Comparison of ENCODE assay signal across 8 mouse cellular contexts in the genomic region with DNA sequence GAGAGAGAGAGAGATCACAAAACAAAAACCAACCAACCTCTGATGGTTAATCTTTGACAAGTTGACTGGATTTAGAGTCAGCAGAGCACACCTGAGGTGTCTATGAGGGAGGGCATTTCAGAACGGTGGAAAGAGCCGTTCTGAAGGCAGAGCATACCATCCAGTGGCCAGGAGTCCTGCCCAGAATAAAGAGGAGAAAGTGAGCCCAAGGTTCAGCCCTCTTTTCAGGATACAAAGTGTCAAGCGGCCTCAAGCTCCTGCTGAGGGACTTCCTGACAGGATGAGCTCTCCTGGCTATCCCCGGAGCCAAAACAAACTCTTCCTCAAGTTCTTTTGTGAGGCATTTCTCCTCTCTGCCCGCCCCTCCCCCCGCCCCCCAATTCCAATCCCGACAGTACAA. TPM values are rescaled to one million over a fixed set of nuclear protein-coding genes. Genes with fewer than 3 reads are reported as not detected.
DNase-seq lines count a peak whose midpoint lies in the region; ATAC-seq and TF ChIP-seq lines count a peak whose summit lies in the region.

No protein-coding gene starts in this region.

- peak; percentile 66; the same call in 1 of the 2 replicates for ATAC-seq in lung, embryonic 14.5 days (ENCODE audit: insufficient read depth)
- no peak for ATAC-seq in forebrain, embryonic 12.5 days (ENCODE audit: low FRiP score)
- no peak for ATAC-seq in limb, embryonic 11.5 days (ENCODE audit: insufficient number of reproducible peaks, low FRiP score, low TSS enrichment, low read depth)
- ATAC-seq in stomach, embryonic 14.5 days (ENCODE audit: insufficient number of reproducible peaks, insufficient read depth, low FRiP score, low read depth) = no peak
- ATAC-seq in granulocyte monocyte progenitor cell, adult 5-6 weeks (replicated peaks; ENCODE audit: poor library complexity, severe bottlenecking) = no peak

- no peak overlapping the region for H3K9ac ChIP-seq in lung, embryonic 14.5 days
- peak overlapping the region; percentile 33; the same call in 1 of the 2 replicates for H3K9ac ChIP-seq in forebrain, embryonic 12.5 days
- no peak overlapping the region for H3K9ac ChIP-seq in limb, embryonic 11.5 days (ENCODE audit: low read length)
- no peak overlapping the region for H3K9ac ChIP-seq in stomach, embryonic 14.5 days (replicated peaks; ENCODE audit: low read depth, low read length)

- no peaks in the 10 kb centered on the region for H3K9me3 ChIP-seq in lung, embryonic 14.5 days (ENCODE audit: low read depth, low read length)
- H3K9me3 ChIP-seq in forebrain, embryonic 12.5 days = no peaks in the 10 kb centered on the region
- no peaks in the 10 kb centered on the region for H3K9me3 ChIP-seq in limb, embryonic 11.5 days (ENCODE audit: control insufficient read depth, low read length)
- no peaks in the 10 kb centered on the region for H3K9me3 ChIP-seq in stomach, embryonic 14.5 days (ENCODE audit: control insufficient read depth, low read depth, low read length)

- H3K4me1 ChIP-seq in lung, embryonic 14.5 days (ENCODE audit: insufficient read depth) = no peaks in the 10 kb centered on the region
- H3K4me1 ChIP-seq in forebrain, embryonic 12.5 days = peaks cover 9% of the 10 kb centered on the region
- H3K4me1 ChIP-seq in limb, embryonic 11.5 days (ENCODE audit: control insufficient read depth, insufficient read depth, low read length) = no peaks in the 10 kb centered on the region
- H3K4me1 ChIP-seq in stomach, embryonic 14.5 days (ENCODE audit: control insufficient read depth, insufficient read depth, low read length) = no peaks in the 10 kb centered on the region

- no peak for TF ChIP-seq CTCF in lung, embryonic 14.5 days (IDR thresholded peaks at IDR 0.05; ENCODE audit: low read depth)

- peak overlapping the region; percentile 30; the same call in 1 of the 2 replicates for H3K4me3 ChIP-seq in lung, embryonic 14.5 days (ENCODE audit: low read depth, low read length)
- peak overlapping the region; percentile 31 for H3K4me3 ChIP-seq in forebrain, embryonic 12.5 days (replicated peaks)
- H3K4me3 ChIP-seq in limb, embryonic 11.5 days (ENCODE audit: low read depth, low read length) = no peak overlapping the region
- H3K4me3 ChIP-seq in stomach, embryonic 14.5 days (ENCODE audit: low read depth, low read length) = peak overlapping the region; percentile 21

- peak; percentile 41 for DNase-seq in lung, embryonic 14.5 days
- no peak for DNase-seq in lung, postnatal 10 days
- no peak for DNase-seq in limb, embryonic 11.5 days (ENCODE audit: low spot score)
- no peak for DNase-seq in layer of hippocampus, adult 8-10 months (ENCODE audit: low spot score in 2 of 2)
- no peak for DNase-seq in B cell, adult 2 months

- no peaks in the 10 kb centered on the region for H3K27me3 ChIP-seq in lung, embryonic 14.5 days (ENCODE audit: insufficient read depth, low read length)
- no peaks in the 10 kb centered on the region for H3K27me3 ChIP-seq in forebrain, embryonic 12.5 days
- H3K27me3 ChIP-seq in limb, embryonic 11.5 days (ENCODE audit: control insufficient read depth, insufficient read depth, low read length) = no peaks in the 10 kb centered on the region
- no peaks in the 10 kb centered on the region for H3K27me3 ChIP-seq in stomach, embryonic 14.5 days (ENCODE audit: control insufficient read depth, insufficient read depth, low read length)

- H3K36me3 ChIP-seq in lung, embryonic 14.5 days (ENCODE audit: insufficient read depth) = no peaks in the 10 kb centered on the region
- no peaks in the 10 kb centered on the region for H3K36me3 ChIP-seq in forebrain, embryonic 12.5 days (replicated peaks)
- no peaks in the 10 kb centered on the region for H3K36me3 ChIP-seq in limb, embryonic 11.5 days (ENCODE audit: control insufficient read depth, insufficient read depth, low read length)
- H3K36me3 ChIP-seq in stomach, embryonic 14.5 days (ENCODE audit: control insufficient read depth, insufficient read depth, low read length) = no peaks in the 10 kb centered on the region

- WGBS in lung, embryonic 14.5 days = 2% methylated on average over 7 of the region's 7 CpGs
- 2% methylated on average over 7 of the region's 7 CpGs for WGBS in forebrain, embryonic 12.5 days
- WGBS in limb, embryonic 11.5 days = 4% methylated on average over 7 of the region's 7 CpGs
- WGBS in stomach, embryonic 14.5 days = 5% methylated on average over 7 of the region's 7 CpGs

- H3K27ac ChIP-seq in lung, embryonic 14.5 days (ENCODE audit: low read depth) = no peak overlapping the region
- H3K27ac ChIP-seq in forebrain, embryonic 12.5 days = no peak overlapping the region
- no peak overlapping the region for H3K27ac ChIP-seq in limb, embryonic 11.5 days (replicated peaks; ENCODE audit: low read depth, low read length)
- H3K27ac ChIP-seq in stomach, embryonic 14.5 days (ENCODE audit: low read length) = no peak overlapping the region

- peak overlapping the region; percentile 65 for H3K4me2 ChIP-seq in lung, embryonic 14.5 days
- H3K4me2 ChIP-seq in forebrain, embryonic 12.5 days = peak overlapping the region; percentile 56
- H3K4me2 ChIP-seq in limb, embryonic 11.5 days (ENCODE audit: low read depth, severe bottlenecking) = peak overlapping the region; percentile 52
- H3K4me2 ChIP-seq in stomach, embryonic 14.5 days (replicated peaks; ENCODE audit: low read depth, low read length) = peak overlapping the region; percentile 45

RNA-seq across cellular contexts. Expression of a gene that starts 33.5 kb away (rescaled TPM):
- polyA plus RNA-seq in lung, embryonic 14.5 days (2014; fragmentation: Nextera tagmentation; extraction: Ambion mirVana) = 30.3 and 31.6 TPM in 2 replicates
- polyA plus RNA-seq in forebrain, embryonic 12.5 days (2016; fragmentation: Nextera tagmentation; extraction: Ambion mirVana) = 38.7 and 41.7 TPM in 2 replicates
- polyA plus RNA-seq in limb, embryonic 11.5 days (2014; fragmentation: Nextera tagmentation; extraction: Ambion mirVana) = 41.9 and 45.0 TPM in 2 replicates
- 29.6 and 31.2 TPM in 2 replicates for polyA plus RNA-seq in stomach, embryonic 14.5 days (2014; fragmentation: Nextera tagmentation; extraction: Ambion mirVana)
- 41.7 and 64.9 TPM in 2 replicates for total RNA-seq in granulocyte monocyte progenitor cell, adult 5-6 weeks (2014; fragmentation: Nextera tagmentation)
- 33.8 and 38.6 TPM in 2 replicates for total RNA-seq in granulocyte monocyte progenitor cell, adult 5-6 weeks (2017)
- total RNA-seq in layer of hippocampus, adult 8-10 months (2022) = 10 to 100 TPM; 28.6 to 39.8 (median 35.4) TPM
